Mouse (Mus musculus): Measurements from ENCODE around the gene Stub1. TPM values are rescaled to one million over a fixed set of nuclear protein-coding genes. Genes with fewer than 3 reads are reported as not detected.
A peak's percentile ranks its signal among the peaks of the same experiment; 100 is the strongest.

The Stub1 gene
- total RNA-seq, 2 experiments from 2014 or later, result 162 to 171 TPM

DNA sequence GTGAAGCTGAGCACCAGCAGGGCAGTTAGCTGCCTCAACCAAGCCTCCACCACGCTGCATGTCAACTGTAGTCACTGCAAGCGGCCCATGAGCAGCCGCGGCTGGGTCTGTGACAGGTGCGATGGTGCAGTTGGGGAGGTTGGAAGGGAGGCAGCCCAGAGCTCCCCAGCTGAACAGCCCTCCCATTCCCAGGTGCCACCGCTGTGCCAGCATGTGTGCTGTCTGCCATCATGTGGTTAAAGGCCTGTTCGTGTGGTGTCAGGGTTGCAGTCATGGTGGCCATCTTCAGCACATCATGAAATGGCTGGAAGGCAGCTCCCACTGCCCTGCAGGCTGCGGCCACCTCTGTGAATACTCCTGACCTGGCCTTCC, 5.0 kb downstream of the Stub1 start:
- peak overlapping the region; percentile 67 for H3K4me3 ChIP-seq
- TF ChIP-seq CTCF (IDR thresholded peaks at IDR 0.05), result no peak
- intact Hi-C loops (cut with DNase I), result no loop called here
- DNase-seq (ENCODE audit: extremely low spot score in 1 of 2, low spot score in 2 of 2), result no peak
- peak overlapping the region; percentile 95 for H3K27ac ChIP-seq

DNA sequence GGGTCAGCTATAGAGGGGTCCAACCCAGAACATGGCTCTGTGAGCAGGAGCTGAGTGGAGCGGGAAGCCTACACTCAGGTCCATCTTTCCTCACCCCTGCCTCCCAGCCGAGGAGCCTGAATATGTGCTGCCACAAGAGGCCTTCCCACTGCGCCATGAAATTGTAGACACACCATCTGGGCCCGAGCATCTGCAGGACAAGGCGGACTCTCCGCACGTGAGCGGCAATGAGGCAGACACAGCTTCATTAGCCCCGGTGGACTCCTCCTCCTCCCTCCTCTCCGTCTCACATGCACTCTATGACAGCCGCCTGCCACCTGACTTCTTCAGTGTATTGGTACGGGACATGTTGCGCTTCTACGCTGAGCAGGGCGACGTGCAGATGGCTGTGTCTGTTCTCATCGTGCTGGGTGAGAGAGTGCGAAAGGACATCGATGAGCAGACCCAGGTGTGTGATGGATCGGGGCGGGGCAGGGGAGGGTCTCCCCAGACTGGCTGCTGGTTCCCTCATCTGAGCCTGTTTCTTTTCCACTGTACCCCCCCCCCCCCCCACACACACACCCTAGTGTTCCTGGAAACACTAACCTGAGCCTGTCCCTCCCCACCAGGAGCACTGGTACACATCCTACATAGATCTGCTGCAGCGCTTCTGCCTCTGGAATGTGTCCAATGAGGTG, 5.5 kb downstream of the Stub1 start:
- H3K4me3 ChIP-seq, result no peak overlapping the region
- TF ChIP-seq CTCF (IDR thresholded peaks at IDR 0.05), result no peak
- no peak for DNase-seq (ENCODE audit: extremely low spot score in 1 of 2, low spot score in 2 of 2)
- intact Hi-C loops (cut with DNase I), result no loop called here
- no peak overlapping the region for H3K27ac ChIP-seq

DNA sequence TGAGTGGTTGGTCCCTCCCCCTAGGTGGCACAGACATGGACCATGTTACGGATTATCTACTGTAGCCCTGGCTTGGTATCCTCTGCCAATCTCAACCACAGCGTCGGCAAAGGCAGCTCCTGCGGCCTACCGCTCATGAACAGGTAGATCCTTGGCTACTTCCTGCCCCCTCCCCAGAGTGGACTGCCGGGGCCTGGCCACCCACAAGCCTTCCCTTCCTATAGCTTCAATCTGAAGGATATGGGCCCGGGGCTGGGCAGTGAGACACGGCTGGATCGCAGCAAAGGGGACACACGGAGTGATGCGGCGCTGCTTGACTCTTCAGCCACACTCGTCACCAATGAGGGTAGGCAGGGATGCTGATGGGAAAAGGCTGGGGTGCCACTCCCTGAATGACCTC, 6.2 kb downstream of the Stub1 start:
- no peak for TF ChIP-seq CTCF (IDR thresholded peaks at IDR 0.05)
- Histone ChIP-seq H3K4me3 (no peak overlapping the region), H3K27ac (no peak overlapping the region)
- DNase-seq (ENCODE audit: extremely low spot score in 1 of 2, low spot score in 2 of 2), result no peak
- intact Hi-C loops (cut with DNase I), result no loop called here

DNA sequence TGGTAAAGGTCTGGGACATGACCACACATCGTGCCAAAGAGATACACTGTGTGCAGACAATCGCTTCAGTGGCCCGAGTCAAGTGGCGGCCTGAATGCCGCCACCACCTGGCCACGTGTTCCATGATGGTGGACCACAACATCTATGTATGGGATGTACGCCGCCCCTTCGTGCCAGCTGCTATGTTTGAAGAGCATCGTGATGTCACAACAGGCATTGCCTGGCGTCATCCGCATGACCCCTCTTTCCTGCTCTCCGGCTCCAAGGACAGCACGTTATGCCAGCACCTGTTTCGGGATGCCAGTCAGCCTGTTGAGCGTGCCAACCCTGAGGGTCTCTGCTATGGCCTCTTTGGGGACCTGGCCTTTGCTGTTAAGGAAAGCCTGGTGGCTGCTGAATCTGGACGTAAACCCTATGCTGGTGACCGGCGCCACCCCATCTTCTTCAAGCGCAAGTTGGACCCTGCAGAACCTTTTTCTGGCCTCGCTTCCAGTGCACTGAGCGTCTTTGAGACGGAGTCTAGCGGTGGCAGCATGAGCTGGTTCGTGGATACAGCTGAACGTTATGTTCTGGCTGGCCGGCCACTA, 7.1 kb downstream of the Stub1 start:
- no peak for DNase-seq (ENCODE audit: extremely low spot score in 1 of 2, low spot score in 2 of 2)
- Histone ChIP-seq H3K27ac (no peak overlapping the region), H3K4me3 (no peak overlapping the region)
- intact Hi-C loops (cut with DNase I), result no loop called here
- TF ChIP-seq CTCF (IDR thresholded peaks at IDR 0.05), result no peak

DNA sequence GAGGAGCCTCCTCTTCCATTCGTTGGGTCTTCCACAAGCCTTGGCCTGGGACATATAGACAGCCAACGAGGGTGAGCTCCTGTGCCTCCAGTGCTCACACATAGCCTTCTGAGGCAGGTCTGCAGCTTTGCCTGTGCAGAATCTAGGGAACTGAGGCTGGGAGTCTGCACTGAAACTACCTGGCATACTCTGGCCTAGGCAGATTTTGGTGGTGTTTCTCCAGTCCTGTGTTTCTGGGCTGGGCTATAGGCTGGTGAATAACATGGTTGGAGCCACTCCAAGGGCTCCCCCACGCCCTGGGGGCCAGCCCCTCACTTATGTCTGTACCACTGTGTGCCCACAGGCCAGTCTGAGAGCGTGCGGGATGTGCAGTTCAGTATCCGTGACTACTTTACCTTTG, 7.9 kb downstream of the Stub1 start:
- Histone ChIP-seq H3K27ac (no peak overlapping the region), H3K4me3 (no peak overlapping the region)
- no peak for TF ChIP-seq CTCF (IDR thresholded peaks at IDR 0.05)
- DNase-seq (ENCODE audit: extremely low spot score in 1 of 2, low spot score in 2 of 2), result no peak
- intact Hi-C loops (cut with DNase I), result no loop called here

DNA sequence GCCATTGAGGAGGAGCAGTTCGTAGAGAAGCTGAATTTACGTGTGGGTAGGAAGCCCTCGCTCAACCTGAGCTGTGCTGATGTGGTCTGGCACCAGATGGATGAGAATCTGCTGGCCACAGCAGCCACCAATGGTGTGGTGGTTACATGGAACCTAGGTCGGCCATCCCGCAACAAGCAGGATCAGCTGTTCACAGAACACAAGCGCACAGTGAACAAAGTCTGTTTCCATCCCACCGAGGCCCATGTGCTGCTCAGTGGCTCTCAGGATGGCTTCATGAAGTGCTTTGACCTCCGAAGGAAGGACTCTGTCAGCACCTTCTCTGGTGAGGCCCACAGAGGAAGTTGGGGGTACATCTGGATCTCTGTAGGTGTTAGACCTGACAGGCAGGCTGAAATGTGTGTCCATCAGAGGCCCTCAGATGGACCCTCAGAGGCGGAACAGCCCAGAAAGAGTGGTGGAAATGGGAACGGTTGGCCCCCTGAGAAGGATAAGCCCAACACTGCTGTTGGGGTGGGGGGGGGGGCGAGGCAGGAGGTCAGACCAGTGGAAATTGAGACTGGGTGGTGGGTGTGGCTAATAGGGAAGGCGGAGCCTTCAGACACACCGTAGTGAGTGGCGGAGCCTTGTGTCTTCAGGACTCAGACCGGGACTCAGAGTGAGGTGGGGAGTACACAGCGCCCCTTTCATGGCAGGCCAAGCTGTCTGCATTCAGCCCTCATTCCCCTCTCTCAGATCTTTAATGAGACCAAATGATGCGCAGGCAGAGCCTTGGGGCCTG, 8.7 kb downstream of the Stub1 start:
- no peak for DNase-seq (ENCODE audit: extremely low spot score in 1 of 2, low spot score in 2 of 2)
- intact Hi-C loops (cut with DNase I), result no loop called here
- no peak overlapping the region for H3K27ac ChIP-seq
- no peak for TF ChIP-seq CTCF (IDR thresholded peaks at IDR 0.05)
- H3K4me3 ChIP-seq, result peak overlapping the region; percentile 72

DNA sequence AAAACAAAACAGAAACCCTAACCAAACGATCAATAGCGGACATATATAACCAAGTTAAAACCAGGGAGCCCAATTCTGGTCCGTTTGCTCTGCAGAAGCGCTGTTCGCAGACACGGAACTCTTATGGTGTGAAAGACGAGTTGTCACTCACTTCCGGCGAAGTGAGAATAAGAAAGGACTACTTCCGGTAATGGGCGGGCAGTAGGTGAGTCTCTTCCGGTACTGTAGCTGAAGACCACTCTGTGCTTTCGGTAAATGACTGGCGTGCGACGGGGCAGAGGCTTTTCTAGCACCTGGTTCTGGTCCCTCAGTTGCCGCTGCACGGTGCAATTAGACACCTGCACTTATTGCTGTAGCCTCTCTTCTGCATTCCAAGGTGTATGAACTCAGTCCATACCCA, 9.8 kb downstream of the Stub1 start, which contains the start of gene Wdr24:
Wdr24 (plus strand) TSS at position 176 of the 400 bp plus-strand sequence.
- H3K4me3 ChIP-seq, result peak within 1 kb of the TSS; percentile 72
- no peak for TF ChIP-seq CTCF (IDR thresholded peaks at IDR 0.05)
- peak within 1 kb of the TSS; percentile 75 for H3K27ac ChIP-seq
- peak; percentile 77 to 78 for DNase-seq (ENCODE audit: extremely low spot score in 1 of 2, low spot score in 2 of 2)
- intact Hi-C loops (cut with DNase I), result no loop called here

DNA sequence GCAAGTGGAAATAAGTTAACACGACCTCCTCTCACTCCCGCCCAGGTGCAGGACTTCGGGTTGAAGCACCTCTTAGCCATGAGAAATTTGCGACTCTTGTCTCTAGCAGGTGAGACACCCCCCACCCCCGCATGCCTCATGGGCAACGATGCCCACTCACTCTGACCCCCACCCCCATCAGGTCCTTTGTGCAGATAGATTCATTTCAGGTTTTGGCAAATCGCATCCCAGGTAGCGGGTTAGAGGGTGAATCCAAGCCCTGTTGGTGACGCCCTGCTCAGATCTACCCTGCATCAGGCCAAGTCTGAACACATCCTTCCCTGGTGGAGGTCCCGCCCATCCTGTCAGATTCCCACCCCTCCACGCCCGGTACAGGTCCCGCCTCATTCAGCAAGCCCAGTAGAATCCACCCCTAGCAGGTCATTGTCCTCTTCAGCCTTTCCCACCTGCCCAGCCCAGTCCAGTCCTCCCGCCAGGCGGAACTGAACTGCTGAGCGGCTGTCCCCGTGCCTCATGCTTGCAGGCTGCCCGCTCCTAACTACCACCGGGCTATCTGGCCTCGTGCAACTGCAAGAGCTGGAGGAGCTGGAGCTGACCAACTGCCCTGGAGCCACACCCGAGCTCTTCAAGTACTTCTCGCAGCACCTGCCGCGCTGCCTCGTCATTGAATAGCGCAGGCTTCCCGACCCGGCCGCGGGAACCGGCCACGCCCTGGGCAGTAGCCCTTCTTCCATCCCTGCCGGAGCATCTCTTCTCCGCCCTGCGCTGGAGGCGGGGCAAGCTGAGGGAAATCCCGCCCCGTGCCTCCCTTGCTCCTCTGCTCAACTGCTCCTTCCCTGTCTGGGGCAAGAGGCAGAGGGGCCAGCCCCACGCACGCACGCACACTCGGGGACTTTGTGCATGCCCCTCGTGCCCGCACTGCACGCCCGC, 14.1 kb downstream of the Stub1 start:
- TF ChIP-seq CTCF (IDR thresholded peaks at IDR 0.05), result no peak
- intact Hi-C loops (cut with DNase I), result no loop called here
- no peak overlapping the region for H3K27ac ChIP-seq
- no peak for DNase-seq (ENCODE audit: extremely low spot score in 1 of 2, low spot score in 2 of 2)
- no peak overlapping the region for H3K4me3 ChIP-seq

DNA sequence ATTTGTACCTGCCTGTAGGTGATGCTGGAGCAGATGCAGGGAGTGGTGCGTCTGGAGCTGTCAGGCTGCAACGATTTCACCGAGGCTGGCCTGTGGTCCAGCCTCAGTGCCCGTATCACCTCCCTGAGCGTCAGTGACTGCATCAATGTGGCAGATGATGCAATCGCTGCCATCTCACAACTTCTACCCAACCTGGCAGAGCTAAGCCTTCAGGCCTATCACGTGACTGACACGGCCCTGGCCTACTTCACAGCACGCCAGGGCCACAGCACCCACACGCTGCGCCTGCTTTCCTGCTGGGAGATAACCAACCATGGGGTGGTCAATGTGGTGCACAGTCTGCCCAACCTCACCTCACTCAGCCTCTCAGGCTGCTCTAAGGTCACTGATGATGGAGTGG, 15.5 kb downstream of the Stub1 start:
- no peak for DNase-seq (ENCODE audit: extremely low spot score in 1 of 2, low spot score in 2 of 2)
- intact Hi-C loops (cut with DNase I), result no loop called here
- 0 out of 2 replicates have a peak overlapping the region, but pooled peaks have one; percentile 11 for H3K27ac ChIP-seq
- no peak overlapping the region for H3K4me3 ChIP-seq
- no peak for TF ChIP-seq CTCF (IDR thresholded peaks at IDR 0.05)

DNA sequence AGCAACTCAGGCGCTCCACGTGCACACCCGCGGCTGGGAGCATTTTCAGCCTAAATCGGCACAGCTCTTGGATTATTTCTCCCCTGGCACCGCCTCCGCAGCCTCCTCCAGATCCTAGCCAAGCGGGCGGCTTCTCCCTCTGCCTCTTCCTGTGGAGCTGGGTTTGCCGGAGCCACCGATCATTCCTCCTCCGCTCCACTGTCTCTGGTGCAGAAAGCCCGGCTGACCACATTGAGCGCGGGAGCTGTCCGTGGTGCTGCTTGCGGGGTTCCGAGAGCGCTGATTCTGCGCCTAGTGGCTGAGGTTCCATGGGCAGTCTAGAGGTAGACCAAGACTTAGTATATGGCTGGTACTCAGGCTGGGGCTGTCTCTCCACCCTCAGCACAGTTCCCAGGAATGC, 19.7 kb downstream of the Stub1 start:
- peak overlapping the region; percentile 29 for H3K4me3 ChIP-seq
- peak; percentile 81 to 87 for DNase-seq (ENCODE audit: extremely low spot score in 1 of 2, low spot score in 2 of 2)
- peak overlapping the region; percentile 89 for H3K27ac ChIP-seq
- intact Hi-C loops (cut with DNase I), result no loop called here
- TF ChIP-seq CTCF (IDR thresholded peaks at IDR 0.05), result peak; percentile 56

DNA sequence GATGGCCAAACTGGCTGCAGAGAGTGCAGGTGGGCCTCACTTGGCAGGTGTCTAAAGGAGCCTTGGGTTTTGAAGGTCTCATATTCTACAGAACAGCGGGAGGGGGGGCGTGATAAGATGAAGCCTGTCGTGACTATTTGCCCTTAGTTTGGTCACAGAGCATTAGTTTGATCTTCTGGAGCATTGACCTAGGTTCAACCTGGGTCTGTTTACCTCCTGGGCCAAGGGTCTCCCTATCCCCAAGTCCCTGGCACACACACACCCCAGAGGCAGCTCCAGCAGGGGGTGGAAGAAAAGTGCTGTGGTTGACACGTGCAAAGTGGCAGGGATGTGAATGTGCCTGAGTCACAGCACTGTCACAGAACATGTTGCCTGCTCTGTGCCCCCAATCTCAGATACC, 22.3 kb downstream of the Stub1 start:
- intact Hi-C loops (cut with DNase I), result no loop called here
- peak overlapping the region; percentile 63 for H3K4me3 ChIP-seq
- DNase-seq (ENCODE audit: extremely low spot score in 1 of 2, low spot score in 2 of 2), result no peak
- TF ChIP-seq CTCF (IDR thresholded peaks at IDR 0.05), result no peak
- H3K27ac ChIP-seq, result peak overlapping the region; percentile 99

All from left cerebral cortex, adult 2 months (tissue).